Mouse (Mus musculus) liver, embryonic 13.5 days (tissue): ENCODE measurements around the gene Crhr2. TPM values are rescaled to one million over a fixed set of nuclear protein-coding genes. Genes with fewer than 3 reads are reported as not detected.

Experiments
- ATAC-seq: fragments of 200-750 bp; cut with Nextera tagmentation; 2 replicates; pipeline ENCODE4 v1.8.0; 2017; ENCODE audit warnings: low read depth, mild to moderate bottlenecking, moderate number of reproducible peaks, moderate library complexity
- DNase-seq: peaks from one replicate; pipeline ENCODE4 v3.0.0; 2022
- H3K27ac ChIP-seq: fragments of 300-500 bp; sonication (generic); 2 replicates; pipeline ENCODE4 v1.5.1; 2015; ENCODE audit warnings: moderate library complexity, mild to moderate bottlenecking, inconsistent platforms
- H3K27me3 ChIP-seq: fragments of 300-500 bp; sonication (generic); 2 replicates; pipeline ENCODE4 v1.6.1; 2015; ENCODE audit warnings: mild to moderate bottlenecking, inconsistent platforms
- H3K36me3 ChIP-seq: fragments of 300-500 bp; sonication (generic); 2 replicates; pipeline ENCODE4 v1.6.1; 2015; ENCODE audit warnings: mild to moderate bottlenecking, inconsistent platforms
- H3K4me1 ChIP-seq: fragments of 300-500 bp; sonication (generic); replicated peaks from 2 replicates; pipeline ENCODE4 v1.6.1; 2015; ENCODE audit warnings: inconsistent platforms
- H3K4me2 ChIP-seq: fragments of 300-500 bp; sonication (generic); 2 replicates; pipeline ENCODE4 v1.6.1; 2015; ENCODE audit warnings: inconsistent platforms, mild to moderate bottlenecking, moderate library complexity
- H3K4me3 ChIP-seq: fragments of 300-500 bp; sonication (generic); replicated peaks from 2 replicates; pipeline ENCODE4 v1.5.1; 2015; ENCODE audit warnings: mild to moderate bottlenecking, inconsistent platforms
- H3K9ac ChIP-seq: fragments of 300-500 bp; sonication (generic); 2 replicates; pipeline ENCODE4 v1.6.1; 2015; ENCODE audit warnings: mild to moderate bottlenecking, inconsistent platforms
- H3K9me3 ChIP-seq: fragments of 300-500 bp; sonication (generic); replicated peaks from 2 replicates; pipeline ENCODE4 v1.6.1; 2016; ENCODE audit warnings: inconsistent platforms
- WGBS: fragments of 180-500 bp; shearing (Covaris S2); methylation state at CpG from one replicate; pipeline ENCODE4 v1.1.7; 2015; ENCODE audit not compliant: insufficient replicate concordance; 5-methylcytosine and 5-hydroxymethylcytosine counted together
- polyA plus RNA-seq: library from polyadenylated mRNA; unstranded; fragments of >200 nt; fragmentation: Nextera tagmentation; extraction: Ambion mirVana; gene quantifications from 2 replicates; pipeline ENCODE4 v1.2.1, GENCODE M21; 2015

Crhr2 gene
- polyA plus RNA-seq, 1 experiment from 2014 or later: 0.45 TPM

- peaks cover 39% of the 10 kb centered on the region for H3K36me3 ChIP-seq
- no peak overlapping the region for H3K4me2 ChIP-seq
- peaks cover 28% of the 10 kb centered on the region for H3K4me1 ChIP-seq
- H3K9ac ChIP-seq: no peak overlapping the region
- H3K27me3 ChIP-seq: no peaks in the 10 kb centered on the region
- DNase-seq: no peak
- no peaks in the 10 kb centered on the region for H3K9me3 ChIP-seq
- H3K4me3 ChIP-seq: no peak overlapping the region
- ATAC-seq: no peak
- no peak overlapping the region for H3K27ac ChIP-seq
- WGBS: 81% methylated on average over 5 of the region's 5 CpGs
Observed at GRCm38 (mm10) chr6:55044542-55044941, 88.3 kb downstream of the Crhr2 start.

- H3K27me3 ChIP-seq: no peaks in the 10 kb centered on the region
- no peak for ATAC-seq
- no peaks in the 10 kb centered on the region for H3K9me3 ChIP-seq
Observed at GRCm38 (mm10) chr6:55043206-55043605, 89.6 kb downstream of the Crhr2 start.

More at GRCm38 (mm10) chr6:55043206-55043605, 89.6 kb downstream of the Crhr2 start:
- H3K36me3 ChIP-seq: peaks cover 27% of the 10 kb centered on the region
- no peak overlapping the region for H3K4me3 ChIP-seq
- WGBS: 84% methylated on average over 8 of the region's 8 CpGs
- H3K4me2 ChIP-seq: no peak overlapping the region
- no peak for DNase-seq
- H3K4me1 ChIP-seq: peaks cover 35% of the 10 kb centered on the region
- H3K27ac ChIP-seq: no peak overlapping the region
- H3K9ac ChIP-seq: no peak overlapping the region

Other genes starting within 250 kb of the Crhr2 start
- 1.5 and 1.9 TPM in 2 replicates for gene Nod1, start 160.4 kb downstream of the Crhr2 start, polyA plus RNA-seq
- gene Ggct, start 140.1 kb downstream of the Crhr2 start, polyA plus RNA-seq: 7.3 and 8.2 TPM in 2 replicates
- 140 and 153 TPM in 2 replicates for gene Gars, start 95.0 kb downstream of the Crhr2 start, polyA plus RNA-seq
- 0.20 and 0.24 TPM in 2 replicates for gene Inmt, start 42.0 kb upstream of the Crhr2 start, polyA plus RNA-seq
- gene Mindy4, start 70.4 kb upstream of the Crhr2 start, polyA plus RNA-seq: 1.4 and 1.7 TPM in 2 replicates
- gene Aqp1, start 203.4 kb upstream of the Crhr2 start, polyA plus RNA-seq: 41.7 and 45.2 TPM in 2 replicates
- gene Ghrhr, start 243.3 kb upstream of the Crhr2 start, polyA plus RNA-seq: 0.06 and 0.08 TPM in 2 replicates